Mouse (Mus musculus) cerebellum, adult 11 months (tissue): Measurements from ENCODE around the gene Galnt7.

Source experiments
- DNase-seq: peaks from one replicate; pipeline ENCODE4 v3.0.0; 2022

Gene Galnt7

DNA sequence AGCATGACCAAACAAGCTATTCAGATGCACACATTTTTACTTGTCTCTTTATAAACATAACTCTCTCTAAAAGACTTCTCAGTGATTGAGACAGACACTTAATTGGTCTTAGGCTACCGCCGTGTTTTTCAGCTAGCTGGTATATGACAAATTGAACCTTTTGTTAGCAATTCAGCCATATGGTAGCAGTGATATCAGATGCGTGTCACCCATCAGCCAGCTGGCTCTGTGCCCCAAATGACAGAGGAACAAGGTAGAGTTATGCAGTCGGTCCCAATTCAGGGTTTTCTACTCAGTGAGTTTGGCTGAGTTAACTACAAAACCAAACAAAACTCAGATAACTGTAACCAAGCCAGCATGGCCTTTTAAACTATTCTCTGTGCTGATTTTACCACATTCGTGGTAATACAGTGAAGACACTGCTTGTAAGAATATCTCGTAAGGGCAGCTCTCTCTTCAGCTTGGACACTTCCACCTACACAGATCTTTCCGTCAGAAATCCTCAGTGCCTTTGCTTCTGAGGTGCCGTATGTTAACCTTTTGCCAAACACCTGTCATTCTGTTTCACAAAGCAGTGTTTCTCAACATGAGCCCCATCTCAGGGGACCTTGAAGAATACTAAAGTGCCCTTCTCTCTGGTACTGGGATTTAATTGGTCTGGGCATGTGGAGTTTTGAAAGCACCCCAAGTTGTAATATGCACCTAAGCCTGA lies 68.3 kb downstream of the Galnt7 start:
- peak; percentile 88 for DNase-seq

- DNase-seq = no peak
Observed at GRCm38 (mm10) chr8:57579845-57580244, 73.0 kb downstream of the Galnt7 start.

DNA sequence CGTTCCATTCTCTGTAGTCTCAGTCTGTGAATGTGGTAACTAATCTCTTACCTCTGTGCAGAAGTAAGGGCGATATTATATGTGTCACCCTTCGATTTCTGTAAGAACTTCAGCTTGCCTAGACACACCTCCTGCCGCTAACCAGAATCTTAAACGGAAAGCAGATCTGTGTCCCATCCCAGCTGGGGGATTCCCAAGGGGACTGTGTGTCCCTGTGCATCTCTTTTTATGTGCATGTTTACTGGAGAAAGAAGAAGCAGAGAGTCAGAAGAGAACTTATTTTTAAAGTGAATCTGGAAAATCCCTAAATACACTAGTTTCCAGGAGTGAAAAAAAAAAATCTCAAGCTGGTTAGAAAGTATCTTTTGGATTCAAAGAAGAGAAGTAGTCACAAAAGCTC lies 75.5 kb downstream of the Galnt7 start:
- DNase-seq = no peak

DNA sequence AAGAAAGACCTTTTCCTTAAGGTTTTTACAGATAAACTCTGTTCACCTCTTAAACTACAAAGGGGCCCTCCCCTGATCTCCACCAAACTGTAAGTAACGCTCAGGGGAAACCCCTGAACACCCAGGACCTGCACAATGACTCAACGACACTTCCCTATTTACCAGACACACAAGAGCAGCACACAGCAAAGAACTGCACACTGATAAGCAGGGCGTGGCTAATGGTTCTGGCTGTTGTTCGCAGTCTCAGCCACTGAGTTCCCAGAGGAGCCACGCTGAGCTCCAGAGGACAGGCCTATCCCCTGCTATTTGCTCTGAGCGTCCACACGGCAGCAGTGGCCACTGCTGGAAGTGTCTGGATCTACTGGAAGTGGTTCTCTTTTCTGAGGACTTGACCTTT lies 76.6 kb downstream of the Galnt7 start:
- no peak for DNase-seq

- DNase-seq = no peak
Observed at GRCm38 (mm10) chr8:57575336-57575735, 77.5 kb downstream of the Galnt7 start.

DNA sequence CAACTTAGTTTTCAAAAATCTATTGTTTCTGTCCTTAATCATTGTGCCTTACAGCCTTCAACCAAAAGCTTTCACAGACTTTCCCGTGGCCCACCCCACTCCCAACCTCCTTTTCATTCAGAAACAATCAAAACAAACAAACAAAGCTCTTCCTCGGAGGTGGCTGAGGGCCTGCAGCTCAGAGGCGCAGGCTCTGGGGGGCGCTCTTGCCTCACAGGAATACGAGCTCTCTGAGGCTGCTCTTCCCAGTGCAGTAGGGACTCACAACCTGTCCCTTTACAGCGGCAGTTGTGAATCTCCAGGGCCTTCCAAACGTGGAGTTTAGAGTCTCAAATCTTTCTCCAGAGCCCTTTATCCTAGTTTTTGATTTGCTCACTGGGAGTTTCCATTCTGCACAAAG lies 78.4 kb downstream of the Galnt7 start:
- peak; percentile 81 for DNase-seq

- DNase-seq = no peak
Observed at GRCm38 (mm10) chr8:57573844-57574243, 79.0 kb downstream of the Galnt7 start.

DNA sequence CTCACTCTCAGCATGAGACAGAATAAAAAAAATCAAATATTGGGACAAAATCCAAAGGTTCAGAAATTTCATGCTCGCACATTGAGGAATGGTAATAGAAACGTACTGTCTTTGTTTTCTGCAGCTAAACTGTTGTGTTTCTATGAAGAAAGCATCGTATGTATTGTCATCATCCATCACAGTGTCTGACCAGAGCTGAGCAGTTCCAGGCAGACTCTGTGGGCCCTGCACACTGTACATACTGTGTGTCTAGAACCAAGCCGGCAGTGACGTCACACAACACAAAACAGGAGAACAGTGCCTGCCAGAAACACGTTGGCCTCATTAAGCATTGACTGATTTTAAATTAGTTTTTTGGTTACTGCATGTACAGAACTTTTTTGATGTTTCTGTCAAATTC lies 82.9 kb downstream of the Galnt7 start:
- no peak for DNase-seq

- peak; percentile 55 for DNase-seq
Observed at GRCm38 (mm10) chr8:57569400-57569795, 83.4 kb downstream of the Galnt7 start.

DNA sequence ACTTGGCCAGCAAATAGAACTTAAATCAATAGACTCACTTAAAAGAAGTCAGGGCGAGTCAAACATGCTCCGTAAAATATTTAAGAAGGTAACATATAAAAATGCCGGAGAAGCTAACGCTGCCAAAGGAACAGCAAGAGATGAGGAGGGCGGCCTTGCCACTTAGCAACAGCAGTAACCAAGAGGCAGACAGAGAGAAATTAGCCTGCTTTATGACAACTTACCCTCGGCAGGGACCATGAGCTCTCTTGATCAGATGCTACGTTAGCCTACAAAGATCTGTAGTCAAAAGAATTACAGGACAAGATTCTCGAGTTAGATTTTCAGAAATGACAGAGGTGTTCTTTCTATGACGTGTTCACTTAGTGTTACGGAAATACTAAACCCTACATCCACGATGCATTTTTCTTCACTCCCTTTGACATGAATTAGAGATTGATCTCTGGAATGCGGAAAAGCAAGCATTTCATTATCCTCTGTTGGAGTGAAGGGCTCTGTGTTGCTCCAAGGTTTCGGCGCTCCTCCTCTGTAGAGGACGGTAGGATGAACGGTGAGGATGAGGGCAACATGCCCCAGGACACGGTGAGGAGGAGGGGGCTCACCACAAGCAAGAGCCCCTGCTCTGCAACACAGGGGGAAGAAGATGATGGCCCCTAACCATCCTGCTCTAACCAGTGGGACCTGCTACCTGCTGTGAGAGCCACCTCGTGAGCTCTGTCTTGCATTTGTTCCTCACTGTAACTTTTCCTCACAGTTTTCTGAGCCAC lies 84.0 kb downstream of the Galnt7 start:
- no peak for DNase-seq

GRCm38 (mm10) chr8:57567998-57568397 lies 84.8 kb downstream of the Galnt7 start:
- DNase-seq = no peak

DNA sequence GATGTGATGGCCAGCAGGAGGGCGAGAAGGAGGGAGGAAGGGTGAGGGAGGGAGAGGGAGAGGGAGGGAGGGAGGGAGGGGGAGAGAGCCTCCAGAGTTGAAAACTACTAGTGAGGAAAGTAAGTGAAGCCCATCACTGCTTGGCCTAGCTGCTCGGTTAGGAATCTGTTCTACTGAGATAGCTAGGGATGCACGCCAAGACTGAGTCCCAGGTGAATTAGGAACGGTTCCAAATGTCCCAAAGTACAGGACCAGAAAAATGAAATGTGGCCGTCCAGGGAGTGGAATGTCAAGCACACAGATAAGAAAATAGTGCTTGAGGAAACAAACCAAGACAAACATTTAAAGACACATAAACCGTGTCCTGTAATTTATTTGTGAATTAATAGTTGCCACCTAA lies 87.8 kb downstream of the Galnt7 start:
- DNase-seq = peak; percentile 59

GRCm38 (mm10) chr8:57563726-57564125 lies 89.1 kb downstream of the Galnt7 start:
- no peak for DNase-seq

DNA sequence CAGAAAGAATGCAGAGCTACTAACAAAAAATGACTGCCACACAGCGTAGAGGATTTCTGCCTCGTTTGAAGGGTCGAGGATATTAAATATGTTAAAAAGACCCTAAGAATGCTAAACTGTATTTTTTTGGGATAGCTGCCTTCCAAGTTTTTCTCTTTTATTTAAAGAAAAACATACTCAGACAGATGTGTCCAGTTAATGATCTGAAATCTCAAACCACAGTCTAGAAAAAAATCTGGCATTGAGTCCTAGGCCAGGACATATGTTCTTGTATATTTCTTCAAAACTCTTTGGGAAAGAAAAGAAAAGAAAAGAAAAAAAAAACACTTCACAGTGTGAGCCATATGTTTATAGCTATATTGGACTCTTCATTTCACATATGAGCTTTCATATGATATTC lies 90.1 kb downstream of the Galnt7 start:
- DNase-seq = no peak

- no peak for DNase-seq
Observed at GRCm38 (mm10) chr8:57560926-57561325, 91.9 kb downstream of the Galnt7 start.

- DNase-seq = no peak
Observed at GRCm38 (mm10) chr8:57552102-57553032, 100.5 kb downstream of the Galnt7 start.

DNA sequence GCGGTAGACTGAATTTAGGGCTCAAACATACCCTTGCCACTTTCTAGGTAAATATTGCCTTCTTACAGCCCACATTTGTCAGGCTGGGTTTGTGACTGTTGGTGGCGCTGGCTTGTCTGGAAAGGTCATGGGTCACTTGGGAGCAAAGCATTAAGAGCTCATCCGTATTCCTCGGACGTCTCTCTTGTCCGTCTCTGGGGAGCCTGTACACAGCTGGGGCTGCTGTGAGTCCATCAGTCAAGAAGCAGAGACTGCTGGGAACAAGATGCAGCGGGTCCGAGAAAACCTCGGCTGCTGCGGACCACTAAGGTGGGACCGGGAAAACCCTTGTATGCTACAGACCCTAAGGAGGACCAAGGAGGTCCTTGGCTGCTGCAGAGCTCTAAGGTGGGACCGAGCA lies 105.3 kb downstream of the Galnt7 start:
- no peak for DNase-seq

- no peak for DNase-seq
Observed at GRCm38 (mm10) chr8:57546834-57547233, 106.0 kb downstream of the Galnt7 start.

- DNase-seq = peak; percentile 68
Observed at GRCm38 (mm10) chr8:57546401-57546800, 106.4 kb downstream of the Galnt7 start.

DNA sequence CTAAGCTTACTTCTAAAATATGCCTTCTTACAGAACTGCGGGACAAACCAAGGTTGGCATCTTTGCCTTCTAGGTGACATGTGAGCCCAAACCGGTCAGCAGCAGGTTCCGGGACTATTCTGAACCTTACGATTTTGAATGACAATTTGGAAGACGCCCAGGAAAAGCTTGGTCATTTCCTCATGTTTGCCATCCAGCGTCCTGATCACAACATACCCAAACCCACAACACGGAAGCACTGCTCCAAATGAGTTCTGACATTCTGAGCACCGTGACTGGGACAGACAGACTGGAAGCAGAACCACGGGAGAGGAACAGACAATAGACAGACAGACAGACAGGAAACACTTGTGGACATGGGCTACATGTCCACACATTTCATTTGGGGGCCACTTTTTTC lies 111.4 kb downstream of the Galnt7 start:
- DNase-seq = no peak

DNA sequence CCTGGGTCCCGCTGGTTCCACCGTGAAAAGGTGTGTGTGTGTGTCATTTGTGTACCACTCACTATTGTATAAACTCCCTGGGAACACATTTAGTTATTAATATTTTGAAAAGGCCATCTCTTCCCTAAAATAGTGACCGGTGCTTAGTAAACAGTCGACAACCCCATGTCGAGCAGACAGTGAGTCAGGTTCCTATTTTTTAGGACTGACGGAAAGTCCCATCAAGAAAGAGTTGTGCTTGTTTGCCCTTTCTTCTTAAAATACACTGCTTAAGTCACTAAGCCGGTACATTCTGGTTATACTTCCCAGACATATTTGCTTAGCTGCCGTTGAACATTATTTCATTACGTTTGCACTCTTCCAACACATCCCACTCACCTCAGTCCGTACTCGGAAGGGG lies 111.9 kb downstream of the Galnt7 start:
- no peak for DNase-seq

GRCm38 (mm10) chr8:57540110-57540838 lies 112.6 kb downstream of the Galnt7 start:
- DNase-seq = peak; percentile 73

GRCm38 (mm10) chr8:57538601-57539000 lies 114.2 kb downstream of the Galnt7 start:
- no peak for DNase-seq
